Mouse (Mus musculus) hindbrain, embryonic 14.5 days (tissue): ENCODE data around the gene Nkap. TPM values are rescaled to one million over a fixed set of nuclear protein-coding genes. Genes with fewer than 3 reads are reported as not detected.
A peak's percentile ranks its signal among the peaks of the same experiment; 100 is the strongest.
"Not testable (repeated sequence)": the region's sequence is repeated elsewhere in the genome, so short reads cannot be mapped to it uniquely, and the experiment has no call there.

ENCODE experiments used
- ATAC-seq: fragments of 200-750 bp; cut with Nextera tagmentation; 2 replicates; pipeline ENCODE4 v1.8.0; 2017; ENCODE audit warnings: moderate number of reproducible peaks, mild to moderate bottlenecking, moderate TSS enrichment, moderate library complexity; ENCODE audit not compliant: low FRiP score
- DNase-seq: peaks from one replicate; pipeline ENCODE4 v3.0.0-alpha.2; 2015; ENCODE audit warnings: low spot score
- H3K27ac ChIP-seq: fragments of 300-500 bp; sonication (generic); 2 replicates; pipeline ENCODE4 v1.5.1; 2014; ENCODE audit warnings: mild to moderate bottlenecking, moderate library complexity
- H3K27me3 ChIP-seq: fragments of 300-500 bp; sonication (generic); 2 replicates; pipeline ENCODE4 v1.6.1; 2014; ENCODE audit warnings: mild to moderate bottlenecking, low read length, mixed read lengths; ENCODE audit not compliant: control insufficient read depth, insufficient read depth
- H3K36me3 ChIP-seq: fragments of 300-500 bp; sonication (generic); replicated peaks from 2 replicates; pipeline ENCODE4 v1.6.1; 2014; ENCODE audit not compliant: control insufficient read depth, insufficient read depth
- H3K4me1 ChIP-seq: fragments of 300-500 bp; sonication (generic); replicated peaks from 2 replicates; pipeline ENCODE4 v1.6.1; 2014; ENCODE audit warnings: antibody characterized with exemption, low read length, mixed read lengths; ENCODE audit not compliant: control insufficient read depth, insufficient read depth
- H3K4me2 ChIP-seq: fragments of 300-500 bp; sonication (generic); replicated peaks from 2 replicates; pipeline ENCODE4 v1.6.1; 2014; ENCODE audit warnings: mild to moderate bottlenecking, moderate library complexity
- H3K4me3 ChIP-seq: fragments of 300-500 bp; sonication (generic); replicated peaks from 2 replicates; pipeline ENCODE4 v1.5.1; 2014; ENCODE audit warnings: mild to moderate bottlenecking, low read length
- H3K9ac ChIP-seq: fragments of 300-500 bp; sonication (generic); 2 replicates; pipeline ENCODE4 v1.6.1; 2014
- H3K9me3 ChIP-seq: fragments of 300-500 bp; sonication (generic); 2 replicates; pipeline ENCODE4 v1.6.1; 2016; ENCODE audit warnings: low read length; ENCODE audit not compliant: control insufficient read depth
- WGBS: fragments of 180-500 bp; shearing (Covaris S2); extraction: QIAGEN DNeasy Blood & Tissue Kit; methylation state at CpG from one replicate; pipeline ENCODE4 v1.1.7; 2014; 5-methylcytosine and 5-hydroxymethylcytosine counted together
- polyA plus RNA-seq: library from polyadenylated mRNA; unstranded; fragments of >200 nt; fragmentation: Nextera tagmentation; extraction: Ambion mirVana; gene quantifications from 2 replicates; pipeline ENCODE4 v1.2.1, GENCODE M21; 2014

The Nkap gene
- polyA plus RNA-seq, 1 experiment from 2014 or later = 23.5 TPM

DNA sequence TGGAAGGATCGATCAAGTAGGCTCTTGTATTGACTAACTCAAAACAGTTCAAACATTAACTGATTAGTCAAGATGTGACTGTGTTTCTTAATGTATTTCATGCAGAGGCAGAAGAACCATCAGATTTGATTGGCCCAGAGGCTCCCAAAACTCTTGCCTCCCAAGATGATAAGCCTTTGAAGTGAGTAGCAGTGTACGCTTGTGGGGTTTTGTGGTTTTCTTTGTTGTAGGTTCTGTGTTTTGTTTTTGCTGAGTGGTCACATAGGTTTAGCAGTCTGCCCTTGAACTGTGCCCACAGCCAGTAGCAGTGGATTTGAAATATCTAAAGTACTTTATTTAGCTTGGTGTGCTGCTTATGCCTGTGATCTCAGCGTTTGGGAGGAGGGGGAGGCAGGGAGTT is 15.1 kb downstream of the Nkap start:
- H3K4me3 ChIP-seq = no peak overlapping the region
- ATAC-seq (no peak), DNase-seq (no peak)
- H3K27ac ChIP-seq = no peak overlapping the region
- H3K9ac ChIP-seq = no peak overlapping the region
- H3K36me3 ChIP-seq = peaks cover 41% of the 10 kb centered on the region
- H3K4me2 ChIP-seq = no peak overlapping the region
- no peaks in the 10 kb centered on the region for H3K9me3 ChIP-seq
- H3K27me3 ChIP-seq = no peaks in the 10 kb centered on the region
- H3K4me1 ChIP-seq = no peaks in the 10 kb centered on the region
- WGBS = 90% methylated on average over 3 of the region's 3 CpGs

DNA sequence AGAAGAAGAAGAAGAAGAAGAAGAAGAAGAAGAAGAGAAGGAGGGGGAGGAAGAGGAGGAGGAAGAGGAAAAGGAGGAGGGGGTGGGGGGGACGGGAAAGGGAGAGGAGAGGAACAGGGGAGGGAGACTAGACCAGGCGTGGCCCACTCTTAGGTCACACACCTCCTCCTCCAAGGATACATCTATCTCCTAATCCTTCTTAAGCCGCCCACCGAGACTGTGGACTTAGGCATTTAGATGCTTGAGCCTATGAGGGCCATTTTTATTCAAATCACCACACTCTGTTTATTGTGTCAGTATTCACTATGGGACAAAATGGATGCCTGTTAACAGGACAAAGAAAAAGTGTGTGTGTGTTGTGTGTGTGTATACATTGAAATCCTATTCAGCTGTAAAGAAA is 17.9 kb downstream of the Nkap start:
- H3K4me3 ChIP-seq, ATAC-seq, H3K27me3 ChIP-seq, H3K4me2 ChIP-seq, H3K4me1 ChIP-seq, DNase-seq, H3K9ac ChIP-seq, H3K9me3 ChIP-seq, H3K27ac ChIP-seq: not testable (repeated sequence)
- no CpG with 5 or more reads among the region's 4 CpGs for WGBS
- peaks cover 37% of the 10 kb centered on the region for H3K36me3 ChIP-seq

DNA sequence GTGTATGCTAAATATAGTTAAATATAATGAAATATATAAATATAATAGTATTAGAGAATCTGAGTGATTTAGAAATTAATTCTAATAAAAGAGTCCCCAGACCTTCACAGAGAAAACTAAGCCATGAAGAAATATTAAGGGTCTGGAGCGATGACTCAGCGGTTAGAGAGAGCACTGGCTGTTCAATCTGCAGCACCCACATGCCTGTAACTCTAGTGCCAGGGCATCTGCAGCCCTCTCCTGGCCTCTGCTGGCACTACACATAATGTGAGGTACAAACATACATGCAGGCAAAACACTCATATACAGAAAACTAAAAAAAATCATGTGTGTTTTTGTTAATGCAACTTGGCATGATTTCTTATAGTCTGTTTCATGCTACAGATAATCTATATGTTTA is 18.4 kb downstream of the Nkap start:
- H3K4me1 ChIP-seq = no peaks in the 10 kb centered on the region
- DNase-seq = no peak
- no peaks in the 10 kb centered on the region for H3K27me3 ChIP-seq
- H3K4me2 ChIP-seq = no peak overlapping the region
- WGBS = 93% methylated on average over 2 of the region's 2 CpGs
- ATAC-seq = no peak
- no peak overlapping the region for H3K27ac ChIP-seq
- H3K9me3 ChIP-seq = no peaks in the 10 kb centered on the region
- H3K36me3 ChIP-seq = peaks cover 37% of the 10 kb centered on the region
- H3K4me3 ChIP-seq = no peak overlapping the region
- no peak overlapping the region for H3K9ac ChIP-seq

DNA sequence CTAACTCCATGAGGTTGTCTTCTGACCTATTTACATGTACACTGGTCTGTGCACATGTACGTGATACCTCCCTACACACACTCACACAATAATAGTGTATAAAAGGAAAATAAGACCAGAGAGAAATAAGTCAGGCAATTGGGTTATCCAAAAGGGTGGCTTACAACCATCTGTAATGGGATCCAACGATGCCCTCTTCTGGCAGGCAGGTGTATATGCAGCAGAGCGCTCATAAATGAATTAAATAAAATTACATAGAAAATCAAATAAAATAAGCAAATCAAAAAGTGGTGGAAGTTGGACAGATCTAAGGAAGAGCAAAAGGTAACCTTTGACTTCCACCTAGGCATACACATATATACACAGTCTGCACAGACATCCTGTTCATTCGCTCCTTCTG is 31.2 kb downstream of the Nkap start:
- no peak for DNase-seq
- H3K9me3 ChIP-seq = no peaks in the 10 kb centered on the region
- ATAC-seq = no peak
- H3K4me3 ChIP-seq = no peak overlapping the region
- peaks cover 10% of the 10 kb centered on the region for H3K36me3 ChIP-seq
- H3K27ac ChIP-seq = no peak overlapping the region
- H3K4me1 ChIP-seq = no peaks in the 10 kb centered on the region
- H3K9ac ChIP-seq = no peak overlapping the region
- 60% methylated on average over 4 of the region's 4 CpGs for WGBS
- no peaks in the 10 kb centered on the region for H3K27me3 ChIP-seq
- H3K4me2 ChIP-seq = no peak overlapping the region

DNA sequence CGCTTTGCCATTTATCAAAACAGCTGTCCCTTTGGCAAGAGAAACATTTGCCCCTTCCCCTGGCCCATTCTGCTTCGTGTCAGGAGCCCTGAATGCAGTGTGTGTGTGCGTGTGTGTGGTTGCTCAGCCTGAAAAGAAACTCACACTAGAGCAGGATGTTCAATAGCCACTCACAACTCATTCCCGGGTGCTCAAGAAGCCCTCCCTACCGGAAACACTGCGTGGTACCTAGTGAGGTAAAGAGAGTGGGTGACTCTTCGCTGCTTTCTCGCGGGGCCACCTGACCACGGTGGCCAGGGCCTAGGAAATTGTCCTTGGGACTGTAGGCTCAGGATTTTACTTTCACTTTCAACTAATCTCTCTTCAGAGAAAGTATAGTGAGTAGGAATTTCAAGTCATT is 34.6 kb downstream of the Nkap start:
- Histone ChIP-seq H3K36me3 (no peaks in the 10 kb centered on the region), H3K4me1 (no peaks in the 10 kb centered on the region), H3K4me2 (no peak overlapping the region), H3K9ac (no peak overlapping the region), H3K4me3 (no peak overlapping the region), H3K9me3 (no peaks in the 10 kb centered on the region), H3K27ac (no peak overlapping the region), H3K27me3 (no peaks in the 10 kb centered on the region)
- DNase-seq (no peak), ATAC-seq (no peak)
- WGBS = 71% methylated on average over 10 of the region's 10 CpGs

DNA sequence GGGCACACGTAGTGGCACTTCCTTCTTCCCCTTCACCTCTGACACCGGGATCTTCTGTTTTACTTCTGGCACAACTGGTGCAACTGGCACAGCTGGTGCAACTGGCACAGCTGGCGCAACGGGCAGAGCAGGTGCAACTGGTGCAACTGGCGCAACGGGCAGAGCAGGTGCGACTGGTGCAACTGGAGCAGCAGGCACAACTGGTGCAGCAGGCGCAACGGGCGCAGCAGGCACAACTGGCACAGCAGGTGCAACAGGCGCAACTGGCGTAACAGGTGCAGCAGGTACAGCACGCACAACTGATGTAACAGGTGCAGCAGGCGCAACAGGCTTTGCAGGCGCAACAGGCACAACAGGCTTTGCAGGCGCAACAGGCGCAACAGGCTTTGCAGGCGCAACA is 36.5 kb downstream of the Nkap start:
- Histone ChIP-seq H3K9ac (no peak overlapping the region), H3K27me3 (no peaks in the 10 kb centered on the region), H3K4me2 (no peak overlapping the region), H3K4me1 (no peaks in the 10 kb centered on the region), H3K9me3 (no peaks in the 10 kb centered on the region), H3K4me3 (no peak overlapping the region), H3K27ac (no peak overlapping the region), H3K36me3 (no peaks in the 10 kb centered on the region)
- DNase-seq (no peak), ATAC-seq (no peak)
- WGBS = 81% methylated on average over 18 of the region's 18 CpGs

DNA sequence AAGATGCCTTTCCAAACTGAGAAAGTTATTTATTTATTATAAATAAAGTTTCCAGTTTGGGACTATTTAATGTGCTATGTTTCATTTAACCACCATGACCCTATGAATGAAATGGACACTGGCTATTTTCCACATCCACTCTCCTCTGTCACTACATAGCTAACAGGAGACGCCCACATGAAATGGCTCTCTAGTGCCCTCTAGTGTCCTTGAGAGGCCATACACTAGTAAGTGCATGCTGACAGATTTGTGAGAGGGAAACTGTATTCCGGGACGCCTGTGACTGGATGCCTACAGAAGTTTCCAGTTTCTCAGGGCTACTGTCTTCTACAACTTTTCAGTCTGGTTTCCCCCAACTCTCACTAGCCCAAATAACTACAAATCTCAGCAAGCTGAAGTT is 40.5 kb downstream of the Nkap start:
- ATAC-seq = no peak

DNA sequence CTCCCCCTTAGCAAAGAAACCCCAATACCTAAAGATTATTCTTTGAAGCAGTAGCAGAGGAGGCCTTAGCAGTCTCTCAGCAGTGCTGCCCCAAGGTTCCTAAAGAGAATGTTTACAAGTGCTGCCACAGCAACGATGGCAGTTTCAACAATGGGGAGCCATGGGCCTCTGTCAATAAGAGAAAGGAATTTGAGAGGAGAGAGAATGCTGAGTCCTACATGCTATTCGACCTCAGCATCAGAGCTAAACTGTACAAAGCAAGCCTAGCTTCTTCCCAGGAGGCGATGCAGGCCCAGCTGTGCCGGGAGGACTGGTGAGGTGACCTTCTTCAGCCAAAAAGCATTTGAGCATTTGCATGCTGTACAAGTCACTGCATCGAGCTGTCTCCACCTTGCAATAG is 42.1 kb downstream of the Nkap start, which contains the start of gene Akap14:
Gene Akap14 (minus strand): TSS at position 101 of the 400 bp plus-strand sequence.
- Histone ChIP-seq H3K27me3 (no peaks in the 10 kb centered on the region), H3K4me1 (no peaks in the 10 kb centered on the region), H3K4me3 (no peak within 1 kb of the TSS), H3K27ac (no peak within 1 kb of the TSS), H3K4me2 (no peak within 1 kb of the TSS), H3K9me3 (no peaks in the 10 kb centered on the region), H3K36me3 (no peaks in the 10 kb centered on the region), H3K9ac (no peak within 1 kb of the TSS)
- no peak for DNase-seq
- no peak for ATAC-seq
- WGBS = 20% methylated on average over 5 of the region's 5 CpGs

More for the DNA sequence above, 40.5 kb downstream of the Nkap start:
- Histone ChIP-seq H3K27me3 (no peaks in the 10 kb centered on the region), H3K9ac (no peak overlapping the region), H3K4me1 (no peaks in the 10 kb centered on the region), H3K4me3 (no peak overlapping the region), H3K36me3 (no peaks in the 10 kb centered on the region), H3K4me2 (no peak overlapping the region), H3K27ac (no peak overlapping the region), H3K9me3 (no peaks in the 10 kb centered on the region)
- peak; percentile 40 for DNase-seq
- 34% methylated on average over 3 of the region's 3 CpGs for WGBS

DNA sequence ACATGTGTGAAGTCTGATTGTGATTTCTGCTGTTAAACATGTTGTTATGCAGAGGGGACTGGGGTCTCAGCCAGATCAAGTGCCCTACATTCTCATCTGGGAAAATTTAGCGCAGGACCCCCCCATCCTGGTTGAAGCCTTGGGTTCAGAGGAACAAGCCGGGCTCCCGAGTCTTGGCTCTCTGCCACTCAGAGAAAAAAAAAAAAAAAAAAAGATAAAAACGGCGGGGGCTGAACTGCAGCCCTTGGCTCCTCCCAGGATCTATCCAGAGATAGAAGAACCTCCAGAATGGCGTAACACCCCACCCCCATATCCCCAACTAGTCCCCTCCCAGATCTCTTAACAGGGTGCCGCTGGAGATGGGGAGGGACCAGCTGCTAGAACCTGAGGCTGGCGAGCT is 57.8 kb downstream of the Nkap start:
- not testable (repeated sequence) for H3K36me3 ChIP-seq, H3K9me3 ChIP-seq, DNase-seq, H3K9ac ChIP-seq, H3K27ac ChIP-seq, H3K4me2 ChIP-seq, ATAC-seq, H3K27me3 ChIP-seq, H3K4me1 ChIP-seq, H3K4me3 ChIP-seq
- WGBS = 72% methylated on average over 7 of the region's 8 CpGs

DNA sequence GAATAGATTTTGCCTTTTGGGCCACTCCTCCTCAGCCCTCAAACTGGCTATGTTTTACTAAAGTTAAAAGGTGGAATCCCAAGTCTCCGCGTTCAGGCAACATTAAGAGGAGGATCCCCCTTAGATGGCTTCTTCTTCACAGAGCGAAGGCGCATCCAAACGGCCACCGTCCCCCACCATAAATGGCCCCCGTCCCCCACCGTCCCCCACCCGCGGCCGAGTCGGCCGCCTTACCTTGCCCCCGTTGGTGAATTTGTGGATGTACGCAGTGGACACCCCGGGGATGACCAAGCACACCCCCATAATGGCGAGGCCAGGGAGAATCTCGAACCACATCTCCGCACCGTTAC is 64.1 kb downstream of the Nkap start:
- Histone ChIP-seq H3K4me1 (peaks cover 4% of the 10 kb centered on the region; the same call in 1 of the 2 replicates), H3K36me3 (no peaks in the 10 kb centered on the region; the same call in 1 of the 2 replicates), H3K27ac (peak overlapping the region; percentile 86; the same call in 1 of the 2 replicates), H3K27me3 (no peaks in the 10 kb centered on the region), H3K4me3 (peak overlapping the region; percentile 52), H3K4me2 (peak overlapping the region; percentile 57), H3K9ac (peak overlapping the region; percentile 68), H3K9me3 (no peaks in the 10 kb centered on the region)
- peak; percentile 67; the same call in 1 of the 2 replicates for ATAC-seq
- no peak for DNase-seq
- WGBS = 26% methylated on average over 20 of the region's 20 CpGs
